Mouse (Mus musculus): ENCODE measurements around the gene Col2a1. TPM values are rescaled to one million over a fixed set of nuclear protein-coding genes. Genes with fewer than 3 reads are reported as not detected.

Col2a1 gene
- total and polyA plus RNA-seq, 2 experiments from 2014 or later: 7.4 to 19.3 TPM

DNA sequence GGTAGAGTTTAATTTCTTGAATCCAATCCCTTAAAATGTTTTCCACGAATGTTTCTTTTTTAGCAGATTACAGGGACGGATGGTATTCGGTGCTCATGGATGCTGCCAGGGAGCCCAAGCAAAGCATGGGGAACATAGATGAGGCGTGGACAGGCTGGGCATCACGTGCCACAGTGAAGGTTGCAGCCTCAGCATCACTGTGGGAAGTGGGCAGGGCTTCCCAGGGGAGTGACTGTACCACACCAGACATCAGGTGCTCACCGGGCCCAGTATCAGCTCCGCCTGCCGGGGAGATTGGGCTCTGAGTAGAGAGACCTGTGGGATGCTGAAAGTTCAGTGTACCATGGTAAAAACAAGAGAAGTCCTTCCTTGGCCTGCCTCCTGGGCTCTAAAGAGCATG, 49.8 kb downstream of the Col2a1 start:
- H3K9me3 ChIP-seq (ENCODE audit: low read length): no peaks in the 10 kb centered on the region
- no peak for TF ChIP-seq CTCF (IDR thresholded peaks at IDR 0.05; ENCODE audit: low read depth)
- H3K27me3 ChIP-seq (ENCODE audit: insufficient read depth, low read length): no peaks in the 10 kb centered on the region
- no peak overlapping the region for H3K4me2 ChIP-seq (ENCODE audit: low read depth, low read length)
- DNase-seq (ENCODE audit: low spot score): no peak
- WGBS: 83% methylated on average over 8 of the region's 8 CpGs
- no peaks in the 10 kb centered on the region for H3K36me3 ChIP-seq (ENCODE audit: insufficient read depth, low read length)
- H3K27ac ChIP-seq: no peak overlapping the region
- ATAC-seq: no peak
- no peak overlapping the region for H3K9ac ChIP-seq (replicated peaks; ENCODE audit: low read length)
- no peak overlapping the region for H3K4me3 ChIP-seq (ENCODE audit: low read length)
- H3K4me1 ChIP-seq (ENCODE audit: insufficient read depth, low read length): no peaks in the 10 kb centered on the region

DNA sequence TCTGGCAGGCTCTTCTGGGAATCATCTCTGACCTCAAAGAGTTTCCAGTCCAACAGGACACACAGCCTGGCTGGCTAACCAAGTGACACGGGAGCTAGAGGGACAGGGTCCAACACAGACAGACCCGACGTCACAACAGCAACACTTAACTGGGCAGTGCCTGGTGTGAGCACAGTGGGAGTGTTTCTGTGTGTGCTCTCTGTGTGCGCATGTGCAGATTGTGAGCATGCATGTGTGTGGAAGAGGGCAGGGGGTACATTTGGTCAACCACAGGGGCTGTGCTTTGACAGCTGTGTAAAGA, 51.7 kb downstream of the Col2a1 start:
- Histone ChIP-seq H3K4me3 (ENCODE audit: low read length) (no peak overlapping the region), H3K27ac (no peak overlapping the region), H3K9ac (replicated peaks; ENCODE audit: low read length) (no peak overlapping the region), H3K27me3 (ENCODE audit: insufficient read depth, low read length) (no peaks in the 10 kb centered on the region), H3K4me1 (ENCODE audit: insufficient read depth, low read length) (no peaks in the 10 kb centered on the region), H3K9me3 (ENCODE audit: low read length) (no peaks in the 10 kb centered on the region), H3K36me3 (ENCODE audit: insufficient read depth, low read length) (no peaks in the 10 kb centered on the region), H3K4me2 (ENCODE audit: low read depth, low read length) (no peak overlapping the region)
- no peak for DNase-seq (ENCODE audit: low spot score)
- no peak for ATAC-seq
- WGBS: 62% methylated on average over 4 of the region's 4 CpGs
- TF ChIP-seq CTCF (IDR thresholded peaks at IDR 0.05; ENCODE audit: low read depth): no peak

DNA sequence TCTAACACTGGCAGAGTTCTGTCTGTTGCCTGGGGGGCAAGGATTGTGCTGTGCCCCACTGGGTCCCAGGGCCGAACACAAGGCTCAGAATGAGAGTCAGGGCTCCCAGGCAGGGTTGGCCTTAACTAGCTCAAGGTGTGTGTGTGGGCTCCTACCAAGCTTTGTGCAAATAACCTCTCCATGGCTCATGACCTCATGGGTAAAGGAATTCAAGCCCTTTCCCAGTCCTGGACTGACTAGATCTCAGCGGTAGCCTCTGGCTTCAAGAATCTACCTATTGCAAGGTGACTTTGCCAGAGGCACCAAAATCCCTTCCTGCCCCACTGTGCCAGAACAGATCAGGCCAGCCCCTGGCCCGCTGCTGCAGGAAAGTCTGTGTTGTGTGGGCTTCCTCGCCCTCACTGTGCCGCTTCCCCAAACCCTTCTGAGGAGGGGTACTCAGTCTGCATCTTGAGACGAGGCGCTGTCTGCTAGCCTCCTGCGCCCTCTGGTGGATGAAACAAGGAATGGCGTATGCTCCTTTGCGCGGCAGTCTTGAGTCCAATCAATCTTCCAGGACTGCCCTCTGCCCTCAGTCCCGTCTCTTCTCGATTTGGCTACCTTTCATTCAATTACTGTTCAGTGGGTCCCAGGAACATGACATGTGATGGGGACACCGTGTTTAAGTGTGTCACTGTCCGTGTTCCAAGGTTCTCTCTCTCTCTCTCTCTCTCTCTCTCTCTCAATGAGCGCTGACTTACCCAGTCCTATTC, 52.2 kb downstream of the Col2a1 start:
- Histone ChIP-seq H3K4me2 (ENCODE audit: low read depth, low read length) (no peak overlapping the region), H3K27ac (no peak overlapping the region), H3K27me3 (ENCODE audit: insufficient read depth, low read length) (no peaks in the 10 kb centered on the region), H3K9ac (replicated peaks; ENCODE audit: low read length) (no peak overlapping the region), H3K4me1 (ENCODE audit: insufficient read depth, low read length) (no peaks in the 10 kb centered on the region), H3K36me3 (ENCODE audit: insufficient read depth, low read length) (no peaks in the 10 kb centered on the region), H3K4me3 (ENCODE audit: low read length) (no peak overlapping the region), H3K9me3 (ENCODE audit: low read length) (no peaks in the 10 kb centered on the region)
- TF ChIP-seq CTCF (IDR thresholded peaks at IDR 0.05; ENCODE audit: low read depth): peak; percentile 100
- ATAC-seq: peak; percentile 41
- WGBS: 14% methylated on average over 16 of the region's 16 CpGs
- peak; percentile 88 for DNase-seq (ENCODE audit: low spot score)

DNA sequence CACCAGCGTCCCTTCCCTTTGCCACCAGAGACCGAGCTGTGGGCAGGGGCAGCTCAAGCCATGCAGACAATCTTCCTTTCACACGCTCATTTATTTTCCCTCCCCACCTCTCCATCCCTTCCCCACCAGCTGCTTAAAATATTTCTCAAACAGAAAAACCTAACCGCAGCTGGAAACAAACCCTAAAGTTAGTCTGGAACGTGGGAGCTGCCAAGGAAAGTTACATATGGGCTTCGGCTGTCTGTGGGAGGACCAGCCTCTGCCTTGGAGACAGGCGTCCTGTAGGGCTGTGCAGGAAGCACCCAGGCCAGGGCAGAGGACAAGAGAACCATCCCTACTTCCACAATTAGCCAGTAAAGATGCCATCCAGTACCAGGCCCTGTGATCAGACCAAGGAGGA, 54.3 kb downstream of the Col2a1 start:
- Histone ChIP-seq H3K9ac (replicated peaks; ENCODE audit: low read length) (no peak overlapping the region), H3K27ac (no peak overlapping the region), H3K36me3 (ENCODE audit: insufficient read depth, low read length) (no peaks in the 10 kb centered on the region), H3K9me3 (ENCODE audit: low read length) (no peaks in the 10 kb centered on the region), H3K4me1 (ENCODE audit: insufficient read depth, low read length) (no peaks in the 10 kb centered on the region), H3K4me2 (ENCODE audit: low read depth, low read length) (no peak overlapping the region), H3K4me3 (ENCODE audit: low read length) (no peak overlapping the region), H3K27me3 (ENCODE audit: insufficient read depth, low read length) (no peaks in the 10 kb centered on the region)
- WGBS: 77% methylated on average over 7 of the region's 7 CpGs
- ATAC-seq (no peak), DNase-seq (ENCODE audit: low spot score) (no peak)
- TF ChIP-seq CTCF (IDR thresholded peaks at IDR 0.05; ENCODE audit: low read depth): no peak

DNA sequence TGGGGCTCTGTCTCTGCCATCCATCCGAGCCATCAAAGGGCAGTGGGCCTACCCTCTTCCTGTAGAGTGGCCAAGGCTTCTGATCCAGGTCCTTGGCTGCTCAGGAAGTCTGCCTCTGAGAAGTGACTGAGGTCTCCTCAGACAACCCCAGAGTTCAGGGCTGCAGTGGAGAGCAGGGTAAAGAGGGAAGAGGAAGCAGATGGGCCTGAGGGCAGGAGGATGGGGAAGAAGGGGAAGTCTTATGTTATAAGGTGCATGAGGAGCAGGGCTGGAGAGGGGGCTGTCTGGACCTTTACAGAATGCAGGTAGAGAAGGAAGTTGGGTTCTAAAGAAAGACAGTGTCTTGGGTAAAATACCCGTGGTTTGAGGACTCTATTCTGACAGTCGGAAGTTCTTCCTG, 54.8 kb downstream of the Col2a1 start:
- H3K9me3 ChIP-seq (ENCODE audit: low read length): no peaks in the 10 kb centered on the region
- no peak overlapping the region for H3K4me2 ChIP-seq (ENCODE audit: low read depth, low read length)
- H3K4me1 ChIP-seq (ENCODE audit: insufficient read depth, low read length): no peaks in the 10 kb centered on the region
- H3K9ac ChIP-seq (replicated peaks; ENCODE audit: low read length): no peak overlapping the region
- DNase-seq (ENCODE audit: low spot score): no peak
- no peak overlapping the region for H3K27ac ChIP-seq
- ATAC-seq: no peak
- WGBS: 84% methylated on average over 3 of the region's 3 CpGs
- no peak overlapping the region for H3K4me3 ChIP-seq (ENCODE audit: low read length)
- no peaks in the 10 kb centered on the region for H3K27me3 ChIP-seq (ENCODE audit: insufficient read depth, low read length)
- H3K36me3 ChIP-seq (ENCODE audit: insufficient read depth, low read length): no peaks in the 10 kb centered on the region
- TF ChIP-seq CTCF (IDR thresholded peaks at IDR 0.05; ENCODE audit: low read depth): no peak

DNA sequence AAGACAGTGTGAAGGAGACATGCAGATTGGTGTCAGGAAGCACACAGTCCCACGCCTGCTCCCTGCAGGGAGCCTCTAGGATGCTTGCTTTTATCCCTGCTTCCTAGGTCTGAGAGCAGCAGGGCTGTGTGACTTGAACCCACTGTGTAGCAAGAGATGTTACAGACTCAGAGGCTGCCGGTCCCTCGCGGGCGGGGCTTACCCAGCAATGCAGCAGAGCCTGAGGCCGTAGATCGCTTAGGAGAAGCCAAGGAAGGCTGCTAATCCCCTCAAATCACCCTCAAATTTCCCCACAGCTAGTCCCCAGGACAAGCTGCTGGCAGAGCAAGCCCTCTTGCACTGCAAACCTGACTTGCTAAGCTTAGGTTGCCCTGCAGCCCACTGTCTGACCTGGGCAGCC, 55.8 kb downstream of the Col2a1 start:
- H3K9ac ChIP-seq (replicated peaks; ENCODE audit: low read length): no peak overlapping the region
- H3K27me3 ChIP-seq (ENCODE audit: insufficient read depth, low read length): no peaks in the 10 kb centered on the region
- no peaks in the 10 kb centered on the region for H3K4me1 ChIP-seq (ENCODE audit: insufficient read depth, low read length)
- DNase-seq (ENCODE audit: low spot score): no peak
- no peaks in the 10 kb centered on the region for H3K36me3 ChIP-seq (ENCODE audit: insufficient read depth, low read length)
- no peak for ATAC-seq
- no peaks in the 10 kb centered on the region for H3K9me3 ChIP-seq (ENCODE audit: low read length)
- H3K4me2 ChIP-seq (ENCODE audit: low read depth, low read length): no peak overlapping the region
- TF ChIP-seq CTCF (IDR thresholded peaks at IDR 0.05; ENCODE audit: low read depth): no peak
- no peak overlapping the region for H3K4me3 ChIP-seq (ENCODE audit: low read length)
- H3K27ac ChIP-seq: no peak overlapping the region
- 40% methylated on average over 7 of the region's 7 CpGs for WGBS

DNA sequence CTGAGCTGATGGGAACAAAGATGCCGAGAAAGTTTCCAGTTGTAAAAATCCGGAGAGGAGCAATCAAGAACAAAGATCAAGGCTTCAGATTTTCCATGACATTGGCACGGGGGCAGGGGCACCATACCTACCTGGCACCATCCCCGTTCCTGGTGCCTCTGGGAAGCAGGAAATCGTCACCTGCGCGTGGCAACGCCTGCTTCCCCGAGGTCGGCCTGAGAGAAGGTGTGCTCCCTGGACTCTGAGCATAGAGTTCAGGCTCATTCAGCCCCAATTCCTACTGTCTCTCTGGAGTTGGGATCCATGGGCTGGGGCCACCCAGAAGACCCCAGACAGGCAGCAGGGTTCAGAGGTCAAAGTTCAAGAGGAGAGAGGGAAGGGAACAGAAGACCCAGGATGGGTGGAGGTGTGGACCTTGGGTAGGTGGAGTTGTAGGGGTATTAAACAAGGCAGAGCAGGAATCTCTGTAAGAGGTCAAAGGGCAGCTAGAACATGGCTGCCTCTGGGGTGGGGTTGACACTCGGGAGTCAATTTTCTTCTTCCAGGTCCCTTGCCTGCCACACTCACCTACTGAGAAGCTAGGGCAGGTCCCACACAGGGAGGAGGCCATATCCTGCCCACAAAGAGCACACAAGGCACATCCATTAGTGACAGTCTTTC, 58.7 kb downstream of the Col2a1 start:
- no peak overlapping the region for H3K4me2 ChIP-seq (ENCODE audit: low read depth, low read length)
- H3K4me3 ChIP-seq (ENCODE audit: low read length): no peak overlapping the region
- no peak for DNase-seq (ENCODE audit: low spot score)
- no peaks in the 10 kb centered on the region for H3K4me1 ChIP-seq (ENCODE audit: insufficient read depth, low read length)
- no peak overlapping the region for H3K9ac ChIP-seq (replicated peaks; ENCODE audit: low read length)
- H3K9me3 ChIP-seq (ENCODE audit: low read length): no peaks in the 10 kb centered on the region
- 85% methylated on average over 11 of the region's 11 CpGs for WGBS
- H3K27ac ChIP-seq: no peak overlapping the region
- ATAC-seq: no peak
- no peaks in the 10 kb centered on the region for H3K27me3 ChIP-seq (ENCODE audit: insufficient read depth, low read length)
- no peaks in the 10 kb centered on the region for H3K36me3 ChIP-seq (ENCODE audit: insufficient read depth, low read length)
- TF ChIP-seq CTCF (IDR thresholded peaks at IDR 0.05; ENCODE audit: low read depth): no peak
